Mouse (Mus musculus) embryonic facial prominence, embryonic 11.5 days (tissue): ENCODE results near the gene Vps37d. TPM values are rescaled to one million over a fixed set of nuclear protein-coding genes. Genes with fewer than 3 reads are reported as not detected.
A peak's percentile ranks its signal among the peaks of the same experiment; 100 is the strongest.

ENCODE experiments used
- ATAC-seq: fragments of 200-750 bp; cut with Nextera tagmentation; replicated peaks from 2 replicates; pipeline ENCODE4 v1.8.0; 2017; ENCODE audit warnings: low read depth; ENCODE audit not compliant: insufficient number of reproducible peaks, low FRiP score, low TSS enrichment
- DNase-seq: peaks from one replicate; pipeline ENCODE4 v3.0.0-alpha.2; 2015; ENCODE audit warnings: low spot score
- H3K27ac ChIP-seq: fragments of 300-500 bp; sonication (generic); replicated peaks from 2 replicates; pipeline ENCODE4 v1.5.1; 2014; ENCODE audit warnings: mild to moderate bottlenecking, low read depth, low read length, control low read depth
- H3K27me3 ChIP-seq: fragments of 300-500 bp; sonication (generic); 2 replicates; pipeline ENCODE4 v1.6.1; 2014; ENCODE audit warnings: mild to moderate bottlenecking, low read length, moderate library complexity, mixed read lengths; ENCODE audit not compliant: control insufficient read depth, insufficient read depth
- H3K36me3 ChIP-seq: fragments of 300-500 bp; sonication (generic); replicated peaks from 2 replicates; pipeline ENCODE4 v1.6.1; 2014; ENCODE audit warnings: low read depth, mild to moderate bottlenecking, low read length, moderate library complexity, mixed read lengths; ENCODE audit not compliant: control insufficient read depth, insufficient read depth
- H3K4me1 ChIP-seq: fragments of 300-500 bp; sonication (generic); 2 replicates; pipeline ENCODE4 v1.6.1; 2014; ENCODE audit warnings: low read length, mixed read lengths; ENCODE audit not compliant: control insufficient read depth, insufficient read depth
- H3K4me2 ChIP-seq: fragments of 300-500 bp; sonication (generic); 2 replicates; pipeline ENCODE4 v1.6.1; 2014; ENCODE audit warnings: low read depth, mild to moderate bottlenecking, control low read depth, low read length, moderate library complexity
- H3K4me3 ChIP-seq: fragments of 300-500 bp; sonication (generic); 2 replicates; pipeline ENCODE4 v1.5.1; 2014; ENCODE audit warnings: low read depth, low read length, control low read depth
- H3K9ac ChIP-seq: fragments of 300-500 bp; sonication (generic); replicated peaks from 2 replicates; pipeline ENCODE4 v1.6.1; 2014; ENCODE audit warnings: mild to moderate bottlenecking, control low read depth, low read length
- H3K9me3 ChIP-seq: fragments of 300-500 bp; sonication (generic); replicated peaks from 2 replicates; pipeline ENCODE4 v1.6.1; 2016; ENCODE audit warnings: mild to moderate bottlenecking, low read length, inconsistent platforms, mixed read lengths; ENCODE audit not compliant: control insufficient read depth
- WGBS: fragments of 180-500 bp; shearing (Covaris S2); extraction: QIAGEN DNeasy Blood & Tissue Kit; methylation state at CpG from one replicate; pipeline ENCODE4 v1.1.7; 2014; 5-methylcytosine and 5-hydroxymethylcytosine counted together
- polyA plus RNA-seq: library from polyadenylated mRNA; unstranded; fragments of >200 nt; fragmentation: Nextera tagmentation; extraction: Ambion mirVana; gene quantifications from 2 replicates; pipeline ENCODE4 v1.2.1, GENCODE M21; 2014

The Vps37d gene
- polyA plus RNA-seq, 1 experiment from 2014 or later: 7.1 TPM

DNA sequence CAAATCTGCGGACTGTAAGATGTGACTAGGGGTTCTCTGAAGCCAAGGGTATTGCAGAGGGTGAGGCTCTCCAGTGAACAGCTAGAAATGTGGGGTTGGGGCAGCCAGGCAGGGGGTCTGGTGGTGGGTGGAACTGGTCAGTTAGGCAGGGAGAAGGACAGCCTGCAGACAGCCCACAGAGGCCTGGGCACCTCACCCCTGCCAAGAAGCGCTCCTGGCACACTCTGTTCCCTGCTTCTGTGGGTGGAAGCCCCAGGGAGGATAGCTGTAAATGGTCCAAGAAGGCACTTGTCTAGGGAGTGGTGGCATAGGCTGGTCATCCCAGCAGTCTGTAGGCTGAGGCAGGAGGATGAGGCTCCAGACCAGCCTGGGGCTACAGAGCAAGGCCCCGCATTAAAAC, 31.4 kb upstream of the Vps37d start:
- Histone ChIP-seq H3K4me2 (no peak overlapping the region), H3K27me3 (peaks cover 22% of the 10 kb centered on the region), H3K36me3 (no peaks in the 10 kb centered on the region), H3K9ac (no peak overlapping the region), H3K4me1 (peaks cover 4% of the 10 kb centered on the region; the same call in 1 of the 2 replicates), H3K27ac (no peak overlapping the region), H3K9me3 (no peaks in the 10 kb centered on the region), H3K4me3 (no peak overlapping the region)
- WGBS: 88% methylated on average over 3 of the region's 3 CpGs
- DNase-seq (no peak), ATAC-seq (no peak)

DNA sequence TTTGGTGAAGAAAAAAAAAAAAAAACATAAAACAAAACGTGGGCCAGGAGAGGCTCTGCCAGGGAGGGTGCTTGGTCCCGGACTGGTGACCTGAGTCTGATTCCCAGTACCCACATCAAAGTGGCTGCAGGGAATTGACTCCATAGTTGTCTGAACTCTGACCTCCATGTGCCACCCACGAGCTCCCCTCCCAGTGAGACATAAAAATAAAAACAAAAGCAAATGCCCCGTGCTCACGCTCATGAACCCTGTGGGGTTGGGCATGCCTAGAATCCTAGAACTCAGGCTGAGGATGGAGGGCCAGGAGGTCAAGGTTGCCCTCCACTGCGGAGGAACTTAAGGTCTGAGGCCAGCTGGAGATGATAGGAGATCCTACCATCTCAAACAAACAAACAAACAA, 31.0 kb upstream of the Vps37d start:
- 54% methylated on average over 6 of the region's 6 CpGs for WGBS
- Histone ChIP-seq H3K4me3 (no peak overlapping the region), H3K4me2 (no peak overlapping the region), H3K27ac (no peak overlapping the region), H3K27me3 (peaks cover 22% of the 10 kb centered on the region), H3K4me1 (peaks cover 4% of the 10 kb centered on the region; the same call in 1 of the 2 replicates), H3K36me3 (no peaks in the 10 kb centered on the region), H3K9ac (no peak overlapping the region), H3K9me3 (no peaks in the 10 kb centered on the region)
- DNase-seq: no peak
- ATAC-seq: no peak

- H3K4me1 ChIP-seq: peaks cover 4% of the 10 kb centered on the region; the same call in 1 of the 2 replicates
- no peak overlapping the region for H3K27ac ChIP-seq
- no peaks in the 10 kb centered on the region for H3K9me3 ChIP-seq
- H3K4me2 ChIP-seq: peak overlapping the region; percentile 94; the same call in 1 of the 2 replicates
- 0 out of 2 replicates have a peak, but pooled peaks have one; percentile 25 for ATAC-seq
- H3K4me3 ChIP-seq: peak overlapping the region; percentile 21
- H3K9ac ChIP-seq: peak overlapping the region; percentile 22
- peaks cover 22% of the 10 kb centered on the region for H3K27me3 ChIP-seq
- DNase-seq: peak; percentile 75
- H3K36me3 ChIP-seq: no peaks in the 10 kb centered on the region
- 9% methylated on average over 40 of the region's 40 CpGs for WGBS
Measured at GRCm38 (mm10) chr5:135107521-135108501, 29.7 kb upstream of the Vps37d start.

DNA sequence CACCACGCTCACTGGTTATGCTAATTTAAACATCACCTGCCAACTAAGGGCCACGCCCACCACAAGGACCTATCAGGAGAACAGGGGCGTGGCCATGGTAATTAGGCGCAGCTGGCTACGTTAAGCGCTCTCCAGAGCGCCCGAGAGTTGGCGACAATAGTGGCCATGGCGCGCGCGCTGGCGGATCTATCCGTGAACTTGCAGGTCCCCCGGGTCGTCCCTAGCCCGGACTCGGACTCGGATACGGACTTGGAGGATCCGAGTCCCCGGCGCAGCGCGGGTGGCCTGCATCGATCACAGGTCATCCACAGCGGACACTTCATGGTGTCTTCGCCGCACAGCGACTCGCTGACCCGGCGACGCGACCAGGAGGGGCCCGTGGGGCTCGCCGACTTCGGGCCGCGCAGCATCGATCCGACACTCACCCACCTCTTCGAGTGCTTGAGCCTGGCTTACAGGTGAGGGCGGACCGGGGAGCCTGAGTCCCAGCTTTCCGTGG, 28.7 kb upstream of the Vps37d start:
- H3K4me2 ChIP-seq: peak overlapping the region; percentile 94
- under 1% methylated on average over 48 of the region's 48 CpGs for WGBS
- H3K4me3 ChIP-seq: peak overlapping the region; percentile 51
- H3K9me3 ChIP-seq: no peaks in the 10 kb centered on the region
- H3K36me3 ChIP-seq: no peaks in the 10 kb centered on the region
- H3K4me1 ChIP-seq: peaks cover 4% of the 10 kb centered on the region; the same call in 1 of the 2 replicates
- H3K27me3 ChIP-seq: peaks cover 22% of the 10 kb centered on the region
- H3K9ac ChIP-seq: peak overlapping the region; percentile 55
- H3K27ac ChIP-seq: no peak overlapping the region
- peak; percentile 95 for DNase-seq
- ATAC-seq: peak; percentile 66

GRCm38 (mm10) chr5:135103999-135104660, 26.1 kb upstream of the Vps37d start:
- Histone ChIP-seq H3K4me2 (no peak overlapping the region), H3K27ac (no peak overlapping the region), H3K9ac (no peak overlapping the region), H3K27me3 (peaks cover 20% of the 10 kb centered on the region), H3K9me3 (no peaks in the 10 kb centered on the region), H3K36me3 (no peaks in the 10 kb centered on the region), H3K4me3 (no peak overlapping the region), H3K4me1 (peaks cover 4% of the 10 kb centered on the region; the same call in 1 of the 2 replicates)
- ATAC-seq: no peak
- WGBS: 65% methylated on average over 11 of the region's 11 CpGs
- DNase-seq: peak; percentile 40

DNA sequence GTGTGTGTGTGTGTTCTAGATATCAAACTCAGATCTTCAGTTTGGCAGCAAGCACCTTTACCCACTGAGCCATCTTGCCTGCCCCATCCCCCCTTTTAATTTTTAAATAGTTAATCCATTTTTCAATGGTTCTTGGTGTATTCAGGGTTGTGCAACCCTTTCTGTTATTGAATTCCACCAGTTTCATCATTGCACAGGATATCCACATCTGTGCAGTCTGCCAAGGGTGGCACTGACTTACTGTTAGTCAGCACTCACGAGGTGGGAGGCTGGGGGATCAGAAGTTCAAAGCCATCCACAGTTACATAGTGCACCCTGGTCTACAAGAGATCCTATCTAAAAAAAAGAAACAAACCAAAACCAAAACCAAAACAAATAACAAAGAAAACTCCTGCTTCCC, 22.9 kb upstream of the Vps37d start:
- Histone ChIP-seq H3K27me3 (no peaks in the 10 kb centered on the region; the same call in 1 of the 2 replicates), H3K4me1 (no peaks in the 10 kb centered on the region), H3K4me2 (no peak overlapping the region), H3K9ac (no peak overlapping the region), H3K9me3 (no peaks in the 10 kb centered on the region), H3K4me3 (no peak overlapping the region), H3K27ac (no peak overlapping the region), H3K36me3 (no peaks in the 10 kb centered on the region)
- no peak for DNase-seq
- WGBS: 64% methylated on average over 1 of the region's 1 CpGs
- no peak for ATAC-seq

DNA sequence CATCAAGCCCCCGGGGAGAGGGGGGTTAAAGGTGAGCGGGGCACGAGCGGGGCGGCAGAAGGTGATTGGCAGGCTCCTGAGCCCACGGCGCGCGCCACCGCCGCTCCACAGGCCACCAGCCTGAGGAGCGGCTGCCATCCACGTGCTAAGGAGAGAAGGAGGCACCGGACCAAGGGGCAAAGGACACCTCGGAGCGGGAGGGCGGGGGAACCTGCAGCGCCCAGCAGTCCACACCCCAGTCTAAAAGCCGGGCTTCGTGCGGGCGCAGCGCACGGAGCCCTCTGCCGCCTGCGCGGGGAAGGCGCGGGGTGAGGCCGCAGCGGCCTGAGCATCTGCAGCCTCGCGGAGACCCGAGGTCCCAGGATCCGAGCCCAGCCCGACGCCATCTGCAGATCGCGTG, 11.6 kb upstream of the Vps37d start, which contains the start of gene Mlxipl:
TSS of gene Mlxipl (plus strand) at position 238 of the 400 bp plus-strand sequence.
- Histone ChIP-seq H3K4me1 (no peaks in the 10 kb centered on the region), H3K4me2 (peak within 1 kb of the TSS; percentile 54), H3K27ac (no peak within 1 kb of the TSS), H3K9me3 (no peaks in the 10 kb centered on the region), H3K27me3 (peaks cover 16% of the 10 kb centered on the region), H3K4me3 (peak within 1 kb of the TSS; percentile 17; the same call in 1 of the 2 replicates), H3K9ac (peak within 1 kb of the TSS; percentile 51), H3K36me3 (no peaks in the 10 kb centered on the region)
- WGBS: 2% methylated on average over 34 of the region's 39 CpGs
- peak; percentile 22 for DNase-seq
- ATAC-seq: no peak
